Mouse (Mus musculus): Measurements from ENCODE around the gene Spag9. TPM values are rescaled to one million over a fixed set of nuclear protein-coding genes. Genes with fewer than 3 reads are reported as not detected.

Gene Spag9
- total and polyA plus RNA-seq, 2 experiments from 2014 or later: 89.1 to 110 TPM

DNA sequence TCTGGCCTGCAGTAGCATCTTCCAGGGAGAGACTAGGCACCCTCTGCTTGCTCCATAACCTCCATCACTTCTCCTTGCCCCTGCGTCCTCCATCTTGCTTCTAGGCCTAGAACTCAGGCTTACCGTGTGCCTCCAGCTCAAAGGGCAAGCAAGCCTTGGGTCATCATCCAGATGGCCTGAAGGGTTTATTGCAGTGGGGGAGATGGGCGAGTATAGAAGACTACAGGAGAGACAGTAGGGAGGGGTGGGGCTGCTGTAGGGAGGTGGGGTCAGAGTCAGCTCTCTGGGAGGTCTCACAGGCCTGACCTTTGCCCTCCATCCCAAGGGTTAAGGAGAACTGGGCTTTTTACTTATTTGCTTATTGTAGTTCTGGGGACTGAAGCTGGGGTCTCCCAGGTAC, 144.6 kb downstream of the Spag9 start:
- Histone ChIP-seq H3K9ac (replicated peaks; ENCODE audit: low read length) (no peak overlapping the region), H3K27ac (no peak overlapping the region)
- ATAC-seq: no peak

DNA sequence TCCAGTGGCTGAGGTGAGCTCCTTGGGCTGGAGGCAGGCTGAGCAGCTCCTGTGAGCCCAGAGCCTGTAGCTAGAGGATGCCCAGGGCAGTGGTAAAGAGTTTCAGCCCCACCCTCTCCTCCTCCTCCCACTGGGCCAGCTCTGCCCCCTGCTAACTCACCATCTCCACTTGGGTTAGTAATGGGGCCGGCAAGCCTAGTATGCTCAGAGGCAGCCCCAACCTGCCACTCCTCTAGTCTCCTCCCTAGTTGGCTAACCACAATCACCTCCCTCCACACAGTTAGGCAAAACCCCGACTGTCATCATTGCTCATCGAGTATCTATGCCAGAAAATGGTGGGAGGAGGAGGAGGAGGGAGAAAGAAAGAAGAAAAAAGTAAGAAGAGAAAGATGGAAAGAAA, 145.7 kb downstream of the Spag9 start:
- no peak for ATAC-seq
- WGBS: 43% methylated on average over 3 of the region's 3 CpGs
- H3K27me3 ChIP-seq (ENCODE audit: insufficient read depth, low read length): no peaks in the 10 kb centered on the region
- DNase-seq (ENCODE audit: low spot score): no peak
- no peak overlapping the region for H3K4me2 ChIP-seq (ENCODE audit: low read depth, low read length)
- TF ChIP-seq CTCF (IDR thresholded peaks at IDR 0.05; ENCODE audit: low read depth): no peak
- no peak overlapping the region for H3K9ac ChIP-seq (replicated peaks; ENCODE audit: low read length)
- H3K9me3 ChIP-seq (ENCODE audit: low read length): no peaks in the 10 kb centered on the region
- no peak overlapping the region for H3K4me3 ChIP-seq (ENCODE audit: low read length)
- H3K36me3 ChIP-seq (ENCODE audit: insufficient read depth, low read length): no peaks in the 10 kb centered on the region
- peaks cover 26% of the 10 kb centered on the region for H3K4me1 ChIP-seq (ENCODE audit: insufficient read depth, low read length)
- no peak overlapping the region for H3K27ac ChIP-seq

More for the DNA sequence above, 144.6 kb downstream of the Spag9 start:
- WGBS: 88% methylated on average over 3 of the region's 3 CpGs
- no peak for DNase-seq (ENCODE audit: low spot score)
- Histone ChIP-seq H3K36me3 (ENCODE audit: insufficient read depth, low read length) (no peaks in the 10 kb centered on the region), H3K27me3 (ENCODE audit: insufficient read depth, low read length) (no peaks in the 10 kb centered on the region), H3K4me2 (ENCODE audit: low read depth, low read length) (no peak overlapping the region), H3K4me3 (ENCODE audit: low read length) (no peak overlapping the region), H3K4me1 (ENCODE audit: insufficient read depth, low read length) (peaks cover 29% of the 10 kb centered on the region), H3K9me3 (ENCODE audit: low read length) (no peaks in the 10 kb centered on the region)
- no peak for TF ChIP-seq CTCF (IDR thresholded peaks at IDR 0.05; ENCODE audit: low read depth)

DNA sequence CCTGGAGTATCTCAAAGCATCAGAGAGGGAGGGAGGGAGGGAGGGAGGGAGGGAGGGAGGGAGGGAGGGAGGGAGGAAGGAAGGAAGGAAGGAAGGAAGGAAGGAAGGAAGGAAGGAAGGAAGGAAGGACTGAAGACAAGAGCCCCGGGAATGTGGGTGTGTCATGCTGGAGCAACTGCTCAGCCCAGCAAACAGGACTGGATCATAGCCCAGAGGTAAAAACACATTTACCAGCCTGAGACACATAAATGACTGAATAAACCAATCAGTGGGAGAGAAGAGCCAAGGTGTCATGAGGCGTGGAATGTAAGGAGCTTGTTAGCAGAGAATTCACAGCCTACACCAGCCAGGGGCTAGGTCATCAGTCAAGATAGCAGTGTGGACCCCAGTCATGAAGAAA, 147.4 kb downstream of the Spag9 start:
- Histone ChIP-seq H3K4me1 (ENCODE audit: insufficient read depth, low read length) (peaks cover 18% of the 10 kb centered on the region), H3K9me3 (ENCODE audit: low read length) (no peaks in the 10 kb centered on the region), H3K4me2 (ENCODE audit: low read depth, low read length) (no peak overlapping the region), H3K27me3 (ENCODE audit: insufficient read depth, low read length) (no peaks in the 10 kb centered on the region), H3K36me3 (ENCODE audit: insufficient read depth, low read length) (no peaks in the 10 kb centered on the region), H3K27ac (no peak overlapping the region), H3K9ac (replicated peaks; ENCODE audit: low read length) (no peak overlapping the region), H3K4me3 (ENCODE audit: low read length) (no peak overlapping the region)
- no peak for TF ChIP-seq CTCF (IDR thresholded peaks at IDR 0.05; ENCODE audit: low read depth)
- DNase-seq (ENCODE audit: low spot score): no peak
- WGBS: 78% methylated on average over 2 of the region's 2 CpGs
- no peak for ATAC-seq

DNA sequence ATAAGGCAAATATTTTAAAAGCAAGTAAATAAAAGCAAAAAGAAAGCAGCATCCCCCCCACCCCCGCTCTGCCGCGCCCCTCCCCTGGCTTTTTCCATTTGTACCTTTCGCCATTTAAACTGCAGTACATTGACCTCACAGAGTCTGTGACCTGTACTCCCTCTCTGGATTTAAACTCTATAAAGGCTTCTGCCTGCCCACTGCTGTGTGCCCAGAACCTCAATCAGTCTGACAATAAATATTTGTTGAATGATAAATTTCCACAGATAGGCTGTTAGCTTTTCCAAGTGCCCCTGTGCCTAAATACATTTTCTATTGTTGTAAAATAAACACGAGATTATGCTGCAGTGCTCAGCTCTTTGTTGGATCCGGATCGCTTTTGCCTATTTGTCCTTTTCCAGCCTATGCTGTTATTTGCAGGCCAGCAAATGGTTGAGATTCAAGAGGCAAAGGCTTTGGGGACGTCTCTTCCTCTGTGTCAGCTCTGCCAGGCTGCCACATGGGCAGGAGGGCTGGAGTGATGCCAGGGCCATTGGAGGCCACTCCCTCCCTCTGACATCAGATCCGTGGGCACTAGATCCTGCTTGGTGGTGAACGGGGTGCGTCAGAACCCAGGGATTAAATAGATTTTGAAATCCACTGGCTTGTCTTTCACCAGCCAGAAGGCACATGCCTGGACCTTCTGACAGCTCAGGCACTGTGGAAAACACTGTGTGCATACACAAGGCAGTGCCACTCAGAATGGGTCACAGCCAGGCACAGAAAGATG, 149.1 kb downstream of the Spag9 start:
- H3K9ac ChIP-seq (replicated peaks; ENCODE audit: low read length): no peak overlapping the region; the same call in 1 of the 2 replicates
- H3K4me1 ChIP-seq (ENCODE audit: insufficient read depth, low read length): peaks cover 12% of the 10 kb centered on the region
- no peak for TF ChIP-seq CTCF (IDR thresholded peaks at IDR 0.05; ENCODE audit: low read depth)
- WGBS: 42% methylated on average over 11 of the region's 11 CpGs
- H3K27ac ChIP-seq: peak overlapping the region; percentile 84
- no peak overlapping the region for H3K4me2 ChIP-seq (ENCODE audit: low read depth, low read length)
- DNase-seq (ENCODE audit: low spot score) (peak; percentile 95), ATAC-seq (peak; percentile 86)
- H3K36me3 ChIP-seq (ENCODE audit: insufficient read depth, low read length): no peaks in the 10 kb centered on the region
- H3K9me3 ChIP-seq (ENCODE audit: low read length): no peaks in the 10 kb centered on the region
- H3K27me3 ChIP-seq (ENCODE audit: insufficient read depth, low read length): no peaks in the 10 kb centered on the region
- H3K4me3 ChIP-seq (ENCODE audit: low read length): no peak overlapping the region

DNA sequence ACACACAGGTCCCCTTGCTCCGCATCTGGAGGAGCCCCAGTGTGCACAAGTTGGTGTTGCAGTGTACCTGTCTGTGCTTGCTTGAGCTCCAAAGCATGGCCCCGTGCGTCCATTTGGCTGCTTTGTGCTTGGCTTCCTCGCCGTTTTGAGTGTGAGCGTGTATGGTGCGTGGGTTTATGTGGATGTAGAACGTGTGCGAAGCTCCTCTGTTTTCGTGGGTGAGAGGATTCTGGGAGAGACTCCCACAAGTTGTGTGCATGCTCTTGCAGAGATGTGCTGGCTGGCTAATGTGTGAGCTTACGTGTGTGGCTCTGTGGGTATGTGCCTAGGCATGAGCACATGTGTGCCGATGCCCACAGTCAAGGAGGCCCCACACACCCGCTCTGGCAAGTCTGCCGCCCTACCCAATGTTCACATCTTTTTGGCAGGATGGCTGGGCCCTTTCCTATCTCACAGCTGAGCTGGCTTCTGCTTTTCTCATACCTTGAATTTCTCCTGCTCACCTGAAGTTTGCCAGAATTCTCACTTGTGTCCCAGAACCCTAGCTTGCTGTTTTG, 150.2 kb downstream of the Spag9 start:
- DNase-seq (ENCODE audit: low spot score): no peak
- Histone ChIP-seq H3K9me3 (ENCODE audit: low read length) (no peaks in the 10 kb centered on the region), H3K27me3 (ENCODE audit: insufficient read depth, low read length) (no peaks in the 10 kb centered on the region), H3K36me3 (ENCODE audit: insufficient read depth, low read length) (no peaks in the 10 kb centered on the region), H3K4me2 (ENCODE audit: low read depth, low read length) (no peak overlapping the region), H3K4me1 (ENCODE audit: insufficient read depth, low read length) (peaks cover 15% of the 10 kb centered on the region), H3K9ac (replicated peaks; ENCODE audit: low read length) (no peak overlapping the region), H3K27ac (peak overlapping the region; percentile 84), H3K4me3 (ENCODE audit: low read length) (no peak overlapping the region)
- 89% methylated on average over 14 of the region's 14 CpGs for WGBS
- TF ChIP-seq CTCF (IDR thresholded peaks at IDR 0.05; ENCODE audit: low read depth): no peak
- no peak for ATAC-seq

DNA sequence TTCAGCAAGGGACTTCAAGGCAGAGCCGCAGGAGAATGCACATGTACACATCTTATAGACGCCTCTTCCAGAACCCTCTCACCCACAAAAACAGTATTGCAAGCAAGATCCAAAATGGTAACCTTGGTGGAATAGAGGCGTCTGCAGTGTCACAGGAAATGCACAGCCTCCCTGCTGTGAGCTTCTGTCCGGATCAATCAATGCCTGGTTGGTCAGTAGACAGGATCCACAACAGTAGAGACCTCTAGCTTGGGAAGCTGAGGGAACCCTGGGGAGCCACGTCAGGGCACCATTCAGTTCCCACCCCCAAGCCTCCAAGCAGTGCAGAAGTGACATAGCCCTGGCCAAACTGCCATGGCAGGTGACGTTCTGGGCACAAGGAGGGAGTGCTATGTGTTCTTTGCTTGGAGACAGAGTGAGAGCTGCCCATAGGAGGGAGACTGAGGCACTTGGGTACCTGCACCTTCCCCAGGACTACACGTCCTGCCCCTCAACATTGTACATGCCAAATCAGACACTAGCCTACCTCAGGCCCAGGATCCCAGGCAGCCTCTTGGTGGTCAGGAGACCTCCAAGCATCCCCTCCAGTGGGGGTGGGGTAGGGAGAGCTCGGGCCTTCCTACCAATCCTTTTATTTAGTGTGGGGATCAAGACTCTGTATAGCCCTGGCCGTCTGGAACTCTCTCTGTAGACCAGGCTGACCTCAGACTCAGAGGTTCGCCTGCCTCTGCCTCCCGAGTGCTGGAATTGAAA, 151.0 kb downstream of the Spag9 start:
- ATAC-seq (no peak), DNase-seq (ENCODE audit: low spot score) (no peak)
- H3K27me3 ChIP-seq (ENCODE audit: insufficient read depth, low read length): no peaks in the 10 kb centered on the region
- TF ChIP-seq CTCF (IDR thresholded peaks at IDR 0.05; ENCODE audit: low read depth): no peak
- no peak overlapping the region for H3K27ac ChIP-seq
- no peak overlapping the region for H3K4me2 ChIP-seq (ENCODE audit: low read depth, low read length)
- no peaks in the 10 kb centered on the region for H3K36me3 ChIP-seq (ENCODE audit: insufficient read depth, low read length)
- H3K9ac ChIP-seq (replicated peaks; ENCODE audit: low read length): no peak overlapping the region
- 71% methylated on average over 11 of the region's 11 CpGs for WGBS
- no peaks in the 10 kb centered on the region for H3K9me3 ChIP-seq (ENCODE audit: low read length)
- no peak overlapping the region for H3K4me3 ChIP-seq (ENCODE audit: low read length)
- H3K4me1 ChIP-seq (ENCODE audit: insufficient read depth, low read length): peaks cover 15% of the 10 kb centered on the region
